Mouse (Mus musculus) lung, postnatal 14 days (tissue): ENCODE results near the gene Ccdc184.

Experiments used
- DNase-seq: peaks from one replicate; pipeline ENCODE4 v3.0.0; 2021

Ccdc184 gene

GRCm38 (mm10) chr15:98157253-98157652 lies 9.7 kb upstream of the Ccdc184 start:
- DNase-seq, result no peak

GRCm38 (mm10) chr15:98161026-98161805 lies 5.7 kb upstream of the Ccdc184 start:
- DNase-seq, result no peak

GRCm38 (mm10) chr15:98162561-98162960 lies 4.4 kb upstream of the Ccdc184 start:
- DNase-seq, result no peak

- DNase-seq, result no peak
These were observed 1.4 kb upstream of the Ccdc184 start, which contains the start of gene Asb8 for GRCm38 (mm10) chr15:98165525-98165924. Gene Asb8 (minus strand): TSS chr15:98165625.

GRCm38 (mm10) chr15:98167645-98168621 lies 975 bp downstream of the Ccdc184 start:
- DNase-seq, result peak; percentile 71

- no peak for DNase-seq
These were observed 1.7 kb downstream of the Ccdc184 start for GRCm38 (mm10) chr15:98168622-98169004.

- no peak for DNase-seq
These were observed 3.4 kb downstream of the Ccdc184 start for GRCm38 (mm10) chr15:98170365-98170764.

GRCm38 (mm10) chr15:98170917-98171316 lies 4.0 kb downstream of the Ccdc184 start:
- no peak for DNase-seq

GRCm38 (mm10) chr15:98172113-98172512 lies 5.2 kb downstream of the Ccdc184 start:
- no peak for DNase-seq

- peak; percentile 34 for DNase-seq
These were observed 6.9 kb downstream of the Ccdc184 start for GRCm38 (mm10) chr15:98173821-98174220.

- no peak for DNase-seq
These were observed 10.4 kb downstream of the Ccdc184 start for GRCm38 (mm10) chr15:98177320-98177719.

- no peak for DNase-seq
These were observed 13.7 kb downstream of the Ccdc184 start for GRCm38 (mm10) chr15:98180567-98181131.

GRCm38 (mm10) chr15:98181132-98181711 lies 14.3 kb downstream of the Ccdc184 start:
- DNase-seq, result peak; percentile 91

GRCm38 (mm10) chr15:98181856-98182570 lies 15.1 kb downstream of the Ccdc184 start:
- DNase-seq, result no peak

- no peak for DNase-seq
These were observed 17.5 kb downstream of the Ccdc184 start for GRCm38 (mm10) chr15:98184456-98184855.

GRCm38 (mm10) chr15:98195442-98195841 lies 28.5 kb downstream of the Ccdc184 start, which contains the start of gene Olfr288:
Gene Olfr288 (minus strand): TSS chr15:98195542.
- no peak for DNase-seq

- DNase-seq, result no peak
These were observed 42.7 kb downstream of the Ccdc184 start for GRCm38 (mm10) chr15:98209676-98210075.

GRCm38 (mm10) chr15:98213336-98213870 lies 46.4 kb downstream of the Ccdc184 start:
- peak; percentile 19 for DNase-seq

GRCm38 (mm10) chr15:98214130-98214529 lies 47.2 kb downstream of the Ccdc184 start:
- DNase-seq, result peak; percentile 7
